Mouse (Mus musculus): ENCODE results near the gene Gm20388. TPM values are rescaled to one million over a fixed set of nuclear protein-coding genes. Genes with fewer than 3 reads are reported as not detected.

Gm20388 gene
- polyA plus RNA-seq, 1 experiment from 2014 or later = not detected

DNA sequence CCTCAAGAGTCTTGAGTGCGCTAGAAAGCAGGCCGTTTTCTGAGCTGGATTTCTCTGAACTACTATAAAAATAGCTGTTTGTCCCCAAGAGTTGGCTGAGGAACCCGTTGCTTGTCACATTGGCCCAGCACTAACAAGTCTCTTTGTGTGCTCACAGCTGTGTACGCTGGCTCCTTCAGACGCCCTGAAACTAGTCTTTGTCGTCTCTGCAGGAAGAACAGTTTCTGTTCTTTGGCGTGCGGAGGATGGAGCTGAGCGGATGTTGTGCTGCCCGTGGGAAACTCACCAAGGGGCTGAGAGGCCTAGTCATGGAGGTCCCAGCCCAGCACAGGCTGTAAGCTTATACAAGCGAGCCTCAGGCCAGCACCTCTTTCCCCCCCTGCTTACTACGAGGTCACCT is 3173.0 kb downstream of the Gm20388 start:
- H3K4me3 ChIP-seq (ENCODE audit: low read depth, low read length) = no peak overlapping the region
- no peak overlapping the region for H3K27ac ChIP-seq (replicated peaks)
- TF ChIP-seq EP300 (optimal IDR thresholded peaks at IDR 0.05) = no peak
- H3K27me3 ChIP-seq (ENCODE audit: control insufficient read depth, insufficient read depth, low read length) = no peaks in the 10 kb centered on the region
- H3K4me1 ChIP-seq (replicated peaks; ENCODE audit: control insufficient read depth, insufficient read depth) = no peaks in the 10 kb centered on the region
- no peak overlapping the region for H3K9ac ChIP-seq (ENCODE audit: low read length)
- peaks cover 33% of the 10 kb centered on the region for H3K36me3 ChIP-seq (ENCODE audit: control insufficient read depth, insufficient read depth, low read length)
- ATAC-seq (ENCODE audit: low FRiP score, low TSS enrichment) = no peak; the same call in 1 of the 2 replicates
- no peak for DNase-seq (ENCODE audit: low spot score)
- no peaks in the 10 kb centered on the region for H3K9me3 ChIP-seq (ENCODE audit: control insufficient read depth, low read length)
- no peak overlapping the region for H3K4me2 ChIP-seq (replicated peaks; ENCODE audit: low read depth)
- WGBS = 86% methylated on average over 12 of the region's 12 CpGs

DNA sequence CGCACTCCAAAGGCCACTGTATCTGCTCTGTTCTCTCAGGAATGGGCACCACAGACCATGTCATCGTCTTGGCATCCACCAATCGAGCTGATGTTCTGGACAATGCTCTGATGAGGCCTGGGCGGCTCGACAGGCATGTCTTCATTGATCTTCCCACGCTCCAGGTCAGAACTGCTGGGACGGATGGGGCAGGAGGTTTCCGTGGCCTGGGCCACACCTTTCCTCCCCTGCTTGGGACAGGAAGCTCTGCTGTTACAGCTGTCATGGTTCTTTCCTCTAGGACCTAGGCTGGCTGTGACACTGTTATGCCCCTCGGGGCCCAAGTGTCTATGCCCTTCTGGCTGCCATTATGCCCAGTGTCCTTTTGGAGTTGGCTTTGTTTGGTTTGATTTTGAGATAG is 3176.6 kb downstream of the Gm20388 start:
- Histone ChIP-seq H3K9ac (ENCODE audit: low read length) (no peak overlapping the region), H3K27ac (replicated peaks) (no peak overlapping the region), H3K27me3 (ENCODE audit: control insufficient read depth, insufficient read depth, low read length) (no peaks in the 10 kb centered on the region), H3K4me2 (replicated peaks; ENCODE audit: low read depth) (no peak overlapping the region), H3K36me3 (ENCODE audit: control insufficient read depth, insufficient read depth, low read length) (peaks cover 46% of the 10 kb centered on the region), H3K9me3 (ENCODE audit: control insufficient read depth, low read length) (no peaks in the 10 kb centered on the region), H3K4me3 (ENCODE audit: low read depth, low read length) (no peak overlapping the region), H3K4me1 (replicated peaks; ENCODE audit: control insufficient read depth, insufficient read depth) (no peaks in the 10 kb centered on the region)
- no peak for TF ChIP-seq CTCF (IDR thresholded peaks at IDR 0.05; ENCODE audit: low read depth)
- TF ChIP-seq EP300 (optimal IDR thresholded peaks at IDR 0.05) = no peak
- 90% methylated on average over 9 of the region's 9 CpGs for WGBS
- DNase-seq (ENCODE audit: low spot score) = no peak
- ATAC-seq (ENCODE audit: low FRiP score, low TSS enrichment) = no peak

DNA sequence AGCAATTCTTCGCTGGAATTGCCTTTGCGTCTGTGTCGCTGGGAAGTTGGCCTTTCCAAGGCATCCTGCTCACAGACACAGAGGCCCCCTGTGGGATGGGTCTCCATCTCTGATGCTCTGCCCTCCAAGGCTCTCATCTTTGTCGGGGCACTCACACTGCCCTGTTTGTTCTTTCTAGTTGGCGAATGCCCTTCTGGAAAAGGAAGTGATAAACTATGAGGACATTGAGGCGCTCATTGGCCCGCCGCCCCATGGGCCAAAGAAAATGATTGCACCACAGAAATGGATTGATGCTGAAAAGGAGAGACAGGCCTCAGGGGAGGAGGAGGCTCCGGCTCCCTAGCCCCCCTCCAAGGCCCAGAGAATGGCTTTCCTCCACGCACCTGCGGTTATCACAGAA is 3186.6 kb downstream of the Gm20388 start:
- 89% methylated on average over 11 of the region's 11 CpGs for WGBS
- Histone ChIP-seq H3K4me2 (replicated peaks; ENCODE audit: low read depth) (no peak overlapping the region), H3K4me1 (replicated peaks; ENCODE audit: control insufficient read depth, insufficient read depth) (0 out of 2 replicates have a peak, but pooled peaks cover 2% of the 10 kb centered on the region), H3K36me3 (ENCODE audit: control insufficient read depth, insufficient read depth, low read length) (peaks cover 20% of the 10 kb centered on the region), H3K9me3 (ENCODE audit: control insufficient read depth, low read length) (no peaks in the 10 kb centered on the region), H3K27ac (replicated peaks) (no peak overlapping the region), H3K4me3 (ENCODE audit: low read depth, low read length) (no peak overlapping the region), H3K9ac (ENCODE audit: low read length) (no peak overlapping the region), H3K27me3 (ENCODE audit: control insufficient read depth, insufficient read depth, low read length) (no peaks in the 10 kb centered on the region)
- DNase-seq (ENCODE audit: low spot score) = no peak
- ATAC-seq (ENCODE audit: low FRiP score, low TSS enrichment) = no peak
- no peak for TF ChIP-seq CTCF (IDR thresholded peaks at IDR 0.05; ENCODE audit: low read depth)
- TF ChIP-seq EP300 (optimal IDR thresholded peaks at IDR 0.05) = no peak

DNA sequence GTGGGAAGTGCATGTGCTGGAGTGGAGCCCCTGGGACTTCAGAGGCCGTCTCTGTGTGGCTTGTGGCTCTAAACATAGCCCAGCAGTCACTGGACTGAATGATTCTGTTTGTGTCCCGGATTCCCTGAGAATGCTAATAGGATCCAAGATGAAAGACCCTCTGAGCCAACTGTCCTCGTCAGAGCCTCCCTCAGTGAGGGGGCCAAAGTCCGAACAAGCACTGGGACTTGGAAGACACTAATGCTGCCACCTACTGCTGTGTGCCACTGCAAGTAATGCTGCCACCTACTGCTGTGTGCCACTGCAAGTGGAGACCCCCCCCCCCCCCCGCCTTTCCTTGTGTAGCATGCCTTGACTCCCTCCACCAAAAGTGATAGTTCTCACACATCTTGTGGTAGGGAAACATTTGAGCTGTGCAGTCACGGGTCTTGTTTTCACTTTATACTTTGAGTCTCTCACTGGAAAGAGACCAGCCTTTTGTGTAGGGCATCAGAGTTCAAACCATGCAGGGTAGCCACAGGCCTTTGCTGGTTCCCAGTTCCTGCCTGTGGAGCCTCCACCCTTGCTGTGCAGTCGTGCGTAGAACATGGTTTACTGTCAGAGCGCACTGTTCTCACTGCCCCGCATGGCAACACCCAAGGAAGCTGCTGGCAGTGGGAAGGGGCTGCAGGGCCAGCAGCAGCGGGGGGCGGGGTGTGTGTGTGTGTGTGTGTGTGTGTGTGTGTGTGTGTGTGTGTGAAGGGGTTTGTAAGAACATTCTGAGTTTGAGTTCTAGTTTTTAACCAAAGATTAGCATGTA is 3187.3 kb downstream of the Gm20388 start:
- 74% methylated on average over 12 of the region's 12 CpGs for WGBS

DNA sequence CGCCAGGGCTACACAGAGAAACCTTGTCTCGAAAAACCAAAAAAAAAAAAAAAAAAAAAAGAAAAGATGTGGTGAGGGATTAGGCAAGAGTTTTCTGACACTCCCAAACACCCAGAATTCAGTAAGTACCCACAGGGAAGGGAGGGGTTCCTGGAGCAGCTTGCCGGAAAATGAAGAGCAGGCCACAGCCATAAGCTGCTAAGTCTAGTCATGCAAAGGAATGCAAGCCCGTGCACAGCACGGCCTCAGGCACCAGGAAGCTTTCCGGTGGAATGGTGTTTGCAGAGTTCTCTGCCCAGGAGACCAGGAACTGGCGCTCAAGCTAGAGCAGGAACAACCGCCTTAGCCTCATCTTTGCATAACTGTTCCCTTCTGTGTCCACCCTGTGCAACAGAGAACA is 3189.6 kb downstream of the Gm20388 start:
- 49% methylated on average over 8 of the region's 8 CpGs for WGBS
- no peak for TF ChIP-seq CTCF (IDR thresholded peaks at IDR 0.05; ENCODE audit: low read depth)
- peak; percentile 64 for TF ChIP-seq EP300 (optimal IDR thresholded peaks at IDR 0.05)
- H3K9ac ChIP-seq (ENCODE audit: low read length) = no peak overlapping the region
- peak; percentile 43 for DNase-seq (ENCODE audit: low spot score)
- peak; percentile 62 for ATAC-seq (ENCODE audit: low FRiP score, low TSS enrichment)
- no peaks in the 10 kb centered on the region for H3K9me3 ChIP-seq (ENCODE audit: control insufficient read depth, low read length)
- H3K4me2 ChIP-seq (replicated peaks; ENCODE audit: low read depth) = no peak overlapping the region
- no peaks in the 10 kb centered on the region for H3K27me3 ChIP-seq (ENCODE audit: control insufficient read depth, insufficient read depth, low read length)
- 0 out of 2 replicates have a peak, but pooled peaks cover 6% of the 10 kb centered on the region for H3K4me1 ChIP-seq (replicated peaks; ENCODE audit: control insufficient read depth, insufficient read depth)
- no peak overlapping the region for H3K4me3 ChIP-seq (ENCODE audit: low read depth, low read length)
- peaks cover 15% of the 10 kb centered on the region for H3K36me3 ChIP-seq (ENCODE audit: control insufficient read depth, insufficient read depth, low read length)
- peak overlapping the region; percentile 63 for H3K27ac ChIP-seq (replicated peaks)

More for the DNA sequence above, 3187.3 kb downstream of the Gm20388 start:
- H3K9ac ChIP-seq (ENCODE audit: low read length) = no peak overlapping the region
- ATAC-seq (ENCODE audit: low FRiP score, low TSS enrichment) = no peak
- 0 out of 2 replicates have a peak, but pooled peaks cover 2% of the 10 kb centered on the region for H3K4me1 ChIP-seq (replicated peaks; ENCODE audit: control insufficient read depth, insufficient read depth)
- H3K36me3 ChIP-seq (ENCODE audit: control insufficient read depth, insufficient read depth, low read length) = peaks cover 20% of the 10 kb centered on the region
- no peak overlapping the region for H3K4me2 ChIP-seq (replicated peaks; ENCODE audit: low read depth)
- no peaks in the 10 kb centered on the region for H3K9me3 ChIP-seq (ENCODE audit: control insufficient read depth, low read length)
- no peaks in the 10 kb centered on the region for H3K27me3 ChIP-seq (ENCODE audit: control insufficient read depth, insufficient read depth, low read length)
- H3K27ac ChIP-seq (replicated peaks) = no peak overlapping the region
- H3K4me3 ChIP-seq (ENCODE audit: low read depth, low read length) = no peak overlapping the region
- DNase-seq (ENCODE audit: low spot score) = no peak
- no peak for TF ChIP-seq EP300 (optimal IDR thresholded peaks at IDR 0.05)
- TF ChIP-seq CTCF (IDR thresholded peaks at IDR 0.05; ENCODE audit: low read depth) = peak; percentile 34

DNA sequence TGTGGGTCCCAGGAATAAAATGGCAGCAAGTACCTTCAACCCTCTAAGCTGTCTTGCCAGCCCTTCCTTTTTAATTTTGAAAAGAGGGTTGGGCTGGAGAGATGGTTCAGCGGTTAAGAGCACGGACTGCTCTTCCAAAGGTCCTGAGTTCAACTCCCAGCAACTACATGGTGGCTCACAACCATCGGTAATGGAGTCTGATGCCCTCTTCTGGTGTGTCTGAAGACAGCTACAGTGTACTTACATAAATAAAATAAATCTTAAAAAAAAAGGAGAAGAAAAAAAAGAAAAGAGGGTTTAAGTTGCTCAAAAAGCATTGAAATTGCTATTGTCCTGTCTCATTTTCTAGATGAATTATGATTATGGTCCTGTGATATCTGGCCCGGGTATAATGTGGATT is 3190.6 kb downstream of the Gm20388 start:
- Histone ChIP-seq H3K9ac (ENCODE audit: low read length) (no peak overlapping the region; the same call in 1 of the 2 replicates), H3K4me3 (ENCODE audit: low read depth, low read length) (no peak overlapping the region), H3K36me3 (ENCODE audit: control insufficient read depth, insufficient read depth, low read length) (peaks cover 15% of the 10 kb centered on the region), H3K4me1 (replicated peaks; ENCODE audit: control insufficient read depth, insufficient read depth) (0 out of 2 replicates have a peak, but pooled peaks cover 6% of the 10 kb centered on the region), H3K4me2 (replicated peaks; ENCODE audit: low read depth) (no peak overlapping the region), H3K27ac (replicated peaks) (peak overlapping the region; percentile 63; the same call in 1 of the 2 replicates), H3K27me3 (ENCODE audit: control insufficient read depth, insufficient read depth, low read length) (no peaks in the 10 kb centered on the region), H3K9me3 (ENCODE audit: control insufficient read depth, low read length) (no peaks in the 10 kb centered on the region)
- DNase-seq (ENCODE audit: low spot score) = no peak
- 70% methylated on average over 4 of the region's 4 CpGs for WGBS
- no peak for ATAC-seq (ENCODE audit: low FRiP score, low TSS enrichment)
- TF ChIP-seq CTCF (IDR thresholded peaks at IDR 0.05; ENCODE audit: low read depth) (peak; percentile 30; the same call in 1 of the 2 replicates), EP300 (optimal IDR thresholded peaks at IDR 0.05) (no peak)
